Mouse (Mus musculus) neural tube, embryonic 14.5 days (tissue): ENCODE results near the gene Slmap. TPM values are rescaled to one million over a fixed set of nuclear protein-coding genes. Genes with fewer than 3 reads are reported as not detected.

Experiments used
- ATAC-seq: fragments of 200-750 bp; cut with Nextera tagmentation; 2 replicates; pipeline ENCODE4 v1.8.0; 2017; ENCODE audit warnings: low read depth, mild to moderate bottlenecking, moderate TSS enrichment, moderate library complexity
- H3K27ac ChIP-seq: fragments of 300-500 bp; sonication (generic); 2 replicates; pipeline ENCODE4 v1.5.1; 2014; ENCODE audit warnings: low read depth, mild to moderate bottlenecking, control low read depth, low read length, moderate library complexity, mixed read lengths
- H3K27me3 ChIP-seq: fragments of 300-500 bp; sonication (generic); 2 replicates; pipeline ENCODE4 v1.6.1; 2014; ENCODE audit warnings: low read length; ENCODE audit not compliant: control insufficient read depth, insufficient read depth
- H3K36me3 ChIP-seq: fragments of 300-500 bp; sonication (generic); 2 replicates; pipeline ENCODE4 v1.6.1; 2014; ENCODE audit warnings: low read length, mixed read lengths; ENCODE audit not compliant: control insufficient read depth, insufficient read depth
- H3K4me1 ChIP-seq: fragments of 300-500 bp; sonication (generic); 2 replicates; pipeline ENCODE4 v1.6.1; 2014; ENCODE audit warnings: low read length; ENCODE audit not compliant: control insufficient read depth, insufficient read depth
- H3K4me2 ChIP-seq: fragments of 300-500 bp; sonication (generic); 2 replicates; pipeline ENCODE4 v1.6.1; 2014; ENCODE audit warnings: mild to moderate bottlenecking, low read depth, low read length, control low read depth
- H3K4me3 ChIP-seq: fragments of 300-500 bp; sonication (generic); 2 replicates; pipeline ENCODE4 v1.5.1; 2014; ENCODE audit warnings: low read depth, low read length, control low read depth, mixed read lengths
- H3K9ac ChIP-seq: fragments of 300-500 bp; sonication (generic); replicated peaks from 2 replicates; pipeline ENCODE4 v1.6.1; 2014; ENCODE audit warnings: low read depth, mild to moderate bottlenecking, control low read depth, low read length, mixed read lengths
- H3K9me3 ChIP-seq: fragments of 300-500 bp; sonication (generic); 2 replicates; pipeline ENCODE4 v1.6.1; 2016; ENCODE audit warnings: low read length; ENCODE audit not compliant: control insufficient read depth
- WGBS: fragments of 180-500 bp; shearing (Covaris S2); extraction: QIAGEN DNeasy Blood & Tissue Kit; methylation state at CpG from one replicate; pipeline ENCODE4 v1.1.7; 2014; 5-methylcytosine and 5-hydroxymethylcytosine counted together
- polyA plus RNA-seq: library from polyadenylated mRNA; unstranded; fragments of >200 nt; fragmentation: Nextera tagmentation; extraction: Ambion mirVana; gene quantifications from 2 replicates; pipeline ENCODE4 v1.2.1, GENCODE M21; 2014

Slmap gene
- polyA plus RNA-seq, 1 experiment from 2014 or later = 18.4 TPM

GRCm38 (mm10) chr14:26500136-26500933 is 34.4 kb downstream of the Slmap start:
- no peak for ATAC-seq
- Histone ChIP-seq H3K9me3 (no peaks in the 10 kb centered on the region), H3K36me3 (no peaks in the 10 kb centered on the region), H3K4me2 (no peak overlapping the region), H3K27ac (no peak overlapping the region), H3K27me3 (no peaks in the 10 kb centered on the region), H3K9ac (no peak overlapping the region), H3K4me3 (no peak overlapping the region), H3K4me1 (no peaks in the 10 kb centered on the region)
- 97% methylated on average over 2 of the region's 2 CpGs for WGBS

GRCm38 (mm10) chr14:26495021-26495420 is 39.7 kb downstream of the Slmap start:
- Histone ChIP-seq H3K4me1 (no peaks in the 10 kb centered on the region), H3K9ac (no peak overlapping the region), H3K36me3 (no peaks in the 10 kb centered on the region), H3K4me2 (no peak overlapping the region), H3K27me3 (no peaks in the 10 kb centered on the region), H3K4me3 (no peak overlapping the region), H3K9me3 (no peaks in the 10 kb centered on the region), H3K27ac (no peak overlapping the region)
- no peak for ATAC-seq
- 94% methylated on average over 1 of the region's 1 CpGs for WGBS

- Histone ChIP-seq H3K36me3 (no peaks in the 10 kb centered on the region), H3K9ac (no peak overlapping the region), H3K4me2 (no peak overlapping the region), H3K27ac (no peak overlapping the region), H3K9me3 (no peaks in the 10 kb centered on the region), H3K4me1 (no peaks in the 10 kb centered on the region), H3K27me3 (no peaks in the 10 kb centered on the region), H3K4me3 (no peak overlapping the region)
- 38% methylated on average over 2 of the region's 2 CpGs for WGBS
- peak; percentile 56; the same call in 1 of the 2 replicates for ATAC-seq
These were observed 43.6 kb downstream of the Slmap start for GRCm38 (mm10) chr14:26491150-26491549.

GRCm38 (mm10) chr14:26488329-26489020 is 46.3 kb downstream of the Slmap start:
- Histone ChIP-seq H3K4me1 (no peaks in the 10 kb centered on the region), H3K9ac (no peak overlapping the region), H3K27ac (no peak overlapping the region), H3K36me3 (no peaks in the 10 kb centered on the region), H3K9me3 (no peaks in the 10 kb centered on the region), H3K27me3 (no peaks in the 10 kb centered on the region), H3K4me2 (no peak overlapping the region), H3K4me3 (no peak overlapping the region)
- ATAC-seq = no peak
- 51% methylated on average over 9 of the region's 9 CpGs for WGBS

- Histone ChIP-seq H3K4me1 (no peaks in the 10 kb centered on the region), H3K36me3 (no peaks in the 10 kb centered on the region), H3K4me3 (no peak overlapping the region), H3K9me3 (no peaks in the 10 kb centered on the region), H3K27ac (no peak overlapping the region), H3K4me2 (no peak overlapping the region), H3K27me3 (no peaks in the 10 kb centered on the region), H3K9ac (no peak overlapping the region)
- no peak for ATAC-seq
- 51% methylated on average over 8 of the region's 8 CpGs for WGBS
These were observed 48.1 kb downstream of the Slmap start for GRCm38 (mm10) chr14:26486416-26487198.

- 97% methylated on average over 1 of the region's 1 CpGs for WGBS
- H3K27ac ChIP-seq = no peak overlapping the region
- H3K4me3 ChIP-seq = no peak overlapping the region
- no peaks in the 10 kb centered on the region for H3K36me3 ChIP-seq
- H3K4me2 ChIP-seq = no peak overlapping the region
- ATAC-seq = no peak
- no peak overlapping the region for H3K9ac ChIP-seq
- H3K9me3 ChIP-seq = no peaks in the 10 kb centered on the region
- no peaks in the 10 kb centered on the region for H3K4me1 ChIP-seq
- H3K27me3 ChIP-seq = no peaks in the 10 kb centered on the region
These were observed 53.3 kb downstream of the Slmap start for GRCm38 (mm10) chr14:26481457-26481856.

GRCm38 (mm10) chr14:26477738-26478137 is 57.0 kb downstream of the Slmap start:
- WGBS = 88% methylated on average over 5 of the region's 5 CpGs
- Histone ChIP-seq H3K9me3 (no peaks in the 10 kb centered on the region), H3K4me2 (no peak overlapping the region), H3K36me3 (no peaks in the 10 kb centered on the region), H3K4me3 (no peak overlapping the region), H3K27ac (no peak overlapping the region), H3K9ac (no peak overlapping the region), H3K4me1 (no peaks in the 10 kb centered on the region), H3K27me3 (no peaks in the 10 kb centered on the region)
- no peak for ATAC-seq

- WGBS = 95% methylated on average over 2 of the region's 2 CpGs
- no peaks in the 10 kb centered on the region for H3K36me3 ChIP-seq
- no peaks in the 10 kb centered on the region for H3K4me1 ChIP-seq
- H3K27me3 ChIP-seq = no peaks in the 10 kb centered on the region
- H3K4me3 ChIP-seq = no peak overlapping the region
- no peaks in the 10 kb centered on the region for H3K9me3 ChIP-seq
- ATAC-seq = no peak
- no peak overlapping the region for H3K27ac ChIP-seq
- H3K4me2 ChIP-seq = no peak overlapping the region
- no peak overlapping the region for H3K9ac ChIP-seq
These were observed 58.3 kb downstream of the Slmap start for GRCm38 (mm10) chr14:26476391-26476790.

- WGBS = 95% methylated on average over 4 of the region's 4 CpGs
- Histone ChIP-seq H3K9me3 (no peaks in the 10 kb centered on the region), H3K27me3 (no peaks in the 10 kb centered on the region), H3K9ac (no peak overlapping the region), H3K4me3 (no peak overlapping the region), H3K4me1 (no peaks in the 10 kb centered on the region), H3K4me2 (no peak overlapping the region), H3K36me3 (no peaks in the 10 kb centered on the region), H3K27ac (no peak overlapping the region)
- no peak for ATAC-seq
These were observed 66.8 kb downstream of the Slmap start for GRCm38 (mm10) chr14:26467974-26468373.
